Mouse (Mus musculus): ENCODE measurements at regions not wholly inside any gene's neighbourhood (a gene's known extent, or its start where the extent isn't known, plus 50 kb on each side); places are given as distances from the start of the nearest gene placed in this dataset.

DNA sequence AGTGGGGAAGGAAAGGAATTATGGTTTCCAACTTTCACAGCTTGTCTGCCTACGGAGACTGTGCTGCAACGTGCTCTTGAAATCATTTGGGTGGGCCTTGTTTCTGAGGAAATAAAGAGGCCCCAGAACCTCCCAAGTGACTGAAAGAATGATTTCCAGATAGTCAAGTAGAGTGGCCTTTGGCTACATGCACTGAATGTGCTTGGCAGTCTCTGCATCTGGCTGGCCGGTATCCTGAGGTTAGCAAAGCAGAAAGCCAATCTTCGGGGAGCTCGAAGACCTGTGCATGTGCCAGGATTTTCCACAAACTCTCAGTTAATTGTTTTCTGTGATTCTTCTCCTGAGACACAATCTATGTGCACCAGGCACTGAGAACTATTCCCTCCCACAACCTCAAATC is 117.3 kb downstream of the Mettl11b start:
- DNase-seq (ENCODE audit: extremely low read depth) = no peak
- no peak overlapping the region for H3K9ac ChIP-seq (ENCODE audit: insufficient read depth, low read depth)
- dilution Hi-C loops (cut with MboI; ENCODE audit: extremely low pct_ligation_motif_present, extremely low pct_unique_long_range_greater_than_20kb, low sequenced_read_pairs) (no loop called here), in situ Hi-C loops (cut with MboI; ENCODE audit: low pct_ligation_motif_present, low pct_unique_long_range_greater_than_20kb, low sequenced_read_pairs) (no loop called here)
- no peaks in the 10 kb centered on the region for H3K36me3 ChIP-seq (replicated peaks in 1 of 2; ENCODE audit: control insufficient read depth in 1 of 2, insufficient read depth in 1 of 2, low read length in 1 of 2)
- H3K9me3 ChIP-seq (replicated peaks; ENCODE audit: low read length) = no peaks in the 10 kb centered on the region
- no peaks in the 10 kb centered on the region for H3K27me3 ChIP-seq (replicated peaks)
- H3K4me2 ChIP-seq (ENCODE audit: insufficient read depth, low read depth, poor library complexity, severe bottlenecking) = no peak overlapping the region
- no peak overlapping the region for H3K27ac ChIP-seq (ENCODE audit: insufficient read depth, low read depth)
- no peak overlapping the region for H3K4me3 ChIP-seq (replicated peaks in 1 of 3; ENCODE audit: low read depth in 2 of 3, low read length in 2 of 3, poor library complexity in 1 of 3)
- no peaks in the 10 kb centered on the region for H3K79me2 ChIP-seq (replicated peaks; ENCODE audit: control insufficient read depth, extremely low read depth, insufficient read depth, poor library complexity, severe bottlenecking)
- no peak for TF ChIP-seq GABPA (IDR thresholded peaks at IDR 0.05; ENCODE audit: insufficient replicate concordance, low read depth, low read length)
- no peak for TF ChIP-seq HCFC1 (IDR thresholded peaks at IDR 0.05; ENCODE audit: low read depth, low read length)
- no peak for TF ChIP-seq BHLHE40 (IDR thresholded peaks at IDR 0.05; ENCODE audit: low read depth, low read length)
- TF ChIP-seq ZNF384 (IDR thresholded peaks at IDR 0.05; ENCODE audit: low read depth, low read length) = no peak
- no peak for TF ChIP-seq ZMIZ1 (IDR thresholded peaks at IDR 0.05; ENCODE audit: low read depth, low read length)
- no peak for TF ChIP-seq TBP (conservative IDR thresholded peaks at IDR 0.05; ENCODE audit: low read depth, low read length)
- no peak for TF ChIP-seq ELF1 (IDR thresholded peaks at IDR 0.05; ENCODE audit: low read depth, low read length)
- no peak for TF ChIP-seq RAD21 (IDR thresholded peaks at IDR 0.05; ENCODE audit: low read depth, low read length)
- TF ChIP-seq RCOR1 (conservative IDR thresholded peaks at IDR 0.05; ENCODE audit: low read depth, low read length) = no peak
- TF ChIP-seq ZC3H11A (IDR thresholded peaks at IDR 0.05; ENCODE audit: low read depth, low read length) = no peak
- TF ChIP-seq MEF2A (IDR thresholded peaks at IDR 0.05; ENCODE audit: borderline replicate concordance, low read depth, low read length) = no peak
- TF ChIP-seq MXI1 (IDR thresholded peaks at IDR 0.05; ENCODE audit: low read depth, low read length) = no peak
- TF ChIP-seq CHD1 (IDR thresholded peaks at IDR 0.05; ENCODE audit: low read depth, low read length) = no peak
- no peak for TF ChIP-seq NRF1 (IDR thresholded peaks at IDR 0.05; ENCODE audit: low read depth, low read length)
- H3K4me1 ChIP-seq (ENCODE audit: control insufficient read depth in 1 of 2, insufficient read depth in 2 of 2) = no peaks in the 10 kb centered on the region

- H3K4me2 ChIP-seq (ENCODE audit: insufficient read depth, low read depth, poor library complexity, severe bottlenecking) = no peak overlapping the region
- no peak for TF ChIP-seq MYC (IDR thresholded peaks at IDR 0.05; ENCODE audit: low read depth, low read length)
- TF ChIP-seq CHD1 (IDR thresholded peaks at IDR 0.05; ENCODE audit: low read depth, low read length) = no peak
- TF ChIP-seq UBTF (IDR thresholded peaks at IDR 0.05; ENCODE audit: low read depth, low read length) = no peak
- no peak for TF ChIP-seq E2F4 (IDR thresholded peaks at IDR 0.05; ENCODE audit: insufficient replicate concordance, low read depth, low read length)
- no peak for TF ChIP-seq EP300 (IDR thresholded peaks at IDR 0.05; ENCODE audit: low read length)
- TF ChIP-seq JUND (conservative IDR thresholded peaks at IDR 0.05; ENCODE audit: low read depth, low read length) = no peak
- TF ChIP-seq SMC3 (IDR thresholded peaks at IDR 0.05; ENCODE audit: low read depth, low read length) = no peak
- no peak for TF ChIP-seq MXI1 (IDR thresholded peaks at IDR 0.05; ENCODE audit: low read depth, low read length)
- no peak for TF ChIP-seq ETS1 (conservative IDR thresholded peaks at IDR 0.05; ENCODE audit: low read depth, low read length)
- no peak for TF ChIP-seq ZKSCAN1 (IDR thresholded peaks at IDR 0.05; ENCODE audit: borderline replicate concordance, low read depth, low read length)
- TF ChIP-seq TBP (conservative IDR thresholded peaks at IDR 0.05; ENCODE audit: low read depth, low read length) = no peak
- no peak for TF ChIP-seq ELF1 (IDR thresholded peaks at IDR 0.05; ENCODE audit: low read depth, low read length)
- no peak for TF ChIP-seq KAT2A (IDR thresholded peaks at IDR 0.05; ENCODE audit: insufficient replicate concordance, low read length)
- no peak for TF ChIP-seq JUN (IDR thresholded peaks at IDR 0.05; ENCODE audit: insufficient read depth, low read depth, low read length)
- TF ChIP-seq ZC3H11A (IDR thresholded peaks at IDR 0.05; ENCODE audit: low read depth, low read length) = no peak
- no peak for TF ChIP-seq GABPA (IDR thresholded peaks at IDR 0.05; ENCODE audit: insufficient replicate concordance, low read depth, low read length)
- no peak for TF ChIP-seq CHD2 (IDR thresholded peaks at IDR 0.05; ENCODE audit: low read length)
- no peak for TF ChIP-seq MAFK (IDR thresholded peaks at IDR 0.05; ENCODE audit: insufficient replicate concordance, low read length)
- no peak for TF ChIP-seq HCFC1 (IDR thresholded peaks at IDR 0.05; ENCODE audit: low read depth, low read length)
- no peak for TF ChIP-seq MEF2A (IDR thresholded peaks at IDR 0.05; ENCODE audit: borderline replicate concordance, low read depth, low read length)
- H3K27ac ChIP-seq (ENCODE audit: insufficient read depth, low read depth) = no peak overlapping the region
- no peaks in the 10 kb centered on the region for H3K36me3 ChIP-seq (replicated peaks in 1 of 2; ENCODE audit: control insufficient read depth in 1 of 2, insufficient read depth in 1 of 2, low read length in 1 of 2)
- no peak for DNase-seq (ENCODE audit: extremely low read depth)
- H3K4me3 ChIP-seq (replicated peaks in 1 of 3; ENCODE audit: low read depth in 2 of 3, low read length in 2 of 3, poor library complexity in 1 of 3) = no peak overlapping the region
- no peaks in the 10 kb centered on the region for H3K79me2 ChIP-seq (replicated peaks; ENCODE audit: control insufficient read depth, extremely low read depth, insufficient read depth, poor library complexity, severe bottlenecking)
- H3K27me3 ChIP-seq (replicated peaks) = no peaks in the 10 kb centered on the region
- H3K9me3 ChIP-seq (replicated peaks; ENCODE audit: low read length) = no peaks in the 10 kb centered on the region
- dilution Hi-C loops (cut with MboI; ENCODE audit: extremely low pct_ligation_motif_present, extremely low pct_unique_long_range_greater_than_20kb, low sequenced_read_pairs) (no loop called here), in situ Hi-C loops (cut with MboI; ENCODE audit: low pct_ligation_motif_present, low pct_unique_long_range_greater_than_20kb, low sequenced_read_pairs) (no loop called here)
- no peak overlapping the region for H3K9ac ChIP-seq (ENCODE audit: insufficient read depth, low read depth)
- H3K4me1 ChIP-seq (ENCODE audit: control insufficient read depth in 1 of 2, insufficient read depth in 2 of 2) = no peaks in the 10 kb centered on the region
Observed at GRCm38 (mm10) chr1:163599926-163600890, 124.8 kb downstream of the Mettl11b start.
